Mouse (Mus musculus): ENCODE measurements around the gene Bckdk. TPM values are rescaled to one million over a fixed set of nuclear protein-coding genes. Genes with fewer than 3 reads are reported as not detected.

The Bckdk gene
- total and polyA plus RNA-seq, 2 experiments from 2014 or later, result 131 to 196 TPM

- Histone ChIP-seq H3K4me3 (ENCODE audit: low read depth, low read length) (no peak overlapping the region), H3K4me2 (ENCODE audit: low read depth, low read length) (no peak overlapping the region), H3K9ac (replicated peaks; ENCODE audit: low read depth, low read length) (no peak overlapping the region), H3K4me1 (ENCODE audit: control insufficient read depth, insufficient read depth) (no peaks in the 10 kb centered on the region; the same call in 1 of the 2 replicates), H3K27me3 (ENCODE audit: control insufficient read depth, insufficient read depth, low read length) (no peaks in the 10 kb centered on the region), H3K9me3 (replicated peaks; ENCODE audit: control insufficient read depth, low read length) (no peaks in the 10 kb centered on the region), H3K36me3 (replicated peaks; ENCODE audit: control insufficient read depth, insufficient read depth, low read length) (no peaks in the 10 kb centered on the region), H3K27ac (ENCODE audit: low read depth) (no peak overlapping the region)
- WGBS, result 43% methylated on average over 5 of the region's 5 CpGs
- ATAC-seq (ENCODE audit: insufficient read depth, low read depth) (no peak), DNase-seq (ENCODE audit: low spot score) (no peak)
- TF ChIP-seq EP300 (IDR thresholded peaks at IDR 0.05; ENCODE audit: low read depth) (no peak), CTCF (IDR thresholded peaks at IDR 0.05; ENCODE audit: low read depth) (no peak)
These were observed 55.5 kb downstream of the Bckdk start for GRCm38 (mm10) chr7:127959364-127959763.

Other genes starting within 250 kb of the Bckdk start
- 19.3 and 32.4 TPM in 2 replicates for gene Bcl7c, start 195.1 kb upstream of the Bckdk start, total RNA-seq (2014; rRNA removed; ENCODE audit: low replicate concordance)
- 25.6 and 27.6 TPM in 2 replicates for gene Bcl7c, start 195.1 kb upstream of the Bckdk start, polyA plus RNA-seq (2015; fragmentation: Nextera tagmentation; extraction: Ambion mirVana)
- gene Ctf1, start 191.3 kb upstream of the Bckdk start, total RNA-seq (2014; rRNA removed; ENCODE audit: low replicate concordance), result 9.3 and 11.1 TPM in 2 replicates
- gene Ctf1, start 191.3 kb upstream of the Bckdk start, polyA plus RNA-seq (2015; fragmentation: Nextera tagmentation; extraction: Ambion mirVana), result 2.6 and 3.1 TPM in 2 replicates
- gene Ctf2, start 171.9 kb upstream of the Bckdk start, total RNA-seq (2014; rRNA removed; ENCODE audit: low replicate concordance), result not detected in 2 replicates
- gene Ctf2, start 171.9 kb upstream of the Bckdk start, polyA plus RNA-seq (2015; fragmentation: Nextera tagmentation; extraction: Ambion mirVana), result not detected in 2 replicates
- 8.9 and 21.6 TPM in 2 replicates for gene Fbxl19, start 159.5 kb upstream of the Bckdk start, total RNA-seq (2014; rRNA removed; ENCODE audit: low replicate concordance)
- 0.42 and 0.56 TPM in 2 replicates for gene Fbxl19, start 159.5 kb upstream of the Bckdk start, polyA plus RNA-seq (2015; fragmentation: Nextera tagmentation; extraction: Ambion mirVana)
- gene Orai3, start 134.3 kb upstream of the Bckdk start, total RNA-seq (2014; rRNA removed; ENCODE audit: low replicate concordance), result 31.8 and 38.9 TPM in 2 replicates
- gene Orai3, start 134.3 kb upstream of the Bckdk start, polyA plus RNA-seq (2015; fragmentation: Nextera tagmentation; extraction: Ambion mirVana), result 17.3 and 17.6 TPM in 2 replicates
- gene Setd1a, start 127.4 kb upstream of the Bckdk start, total RNA-seq (2014; rRNA removed; ENCODE audit: low replicate concordance), result 7.5 and 14.4 TPM in 2 replicates
- gene Setd1a, start 127.4 kb upstream of the Bckdk start, polyA plus RNA-seq (2015; fragmentation: Nextera tagmentation; extraction: Ambion mirVana), result 6.0 and 7.6 TPM in 2 replicates
- gene Gm49388, start 118.5 kb upstream of the Bckdk start, total RNA-seq (2014; rRNA removed; ENCODE audit: low replicate concordance), result not detected in 2 replicates
- not detected in 2 replicates for gene Gm49388, start 118.5 kb upstream of the Bckdk start, polyA plus RNA-seq (2015; fragmentation: Nextera tagmentation; extraction: Ambion mirVana)
- 36.1 and 47.4 TPM in 2 replicates for gene Hsd3b7, start 103.5 kb upstream of the Bckdk start, total RNA-seq (2014; rRNA removed; ENCODE audit: low replicate concordance)
- 23.3 and 27.4 TPM in 2 replicates for gene Hsd3b7, start 103.5 kb upstream of the Bckdk start, polyA plus RNA-seq (2015; fragmentation: Nextera tagmentation; extraction: Ambion mirVana)
- gene Stx4a, start 79.8 kb upstream of the Bckdk start, total RNA-seq (2014; rRNA removed; ENCODE audit: low replicate concordance), result 4.5 and 14.5 TPM in 2 replicates
- 44.7 and 46.5 TPM in 2 replicates for gene Stx4a, start 79.8 kb upstream of the Bckdk start, polyA plus RNA-seq (2015; fragmentation: Nextera tagmentation; extraction: Ambion mirVana)
- 0.15 and 0.19 TPM in 2 replicates for gene Stx1b, start 79.5 kb upstream of the Bckdk start, total RNA-seq (2014; rRNA removed; ENCODE audit: low replicate concordance)
- gene Stx1b, start 79.5 kb upstream of the Bckdk start, polyA plus RNA-seq (2015; fragmentation: Nextera tagmentation; extraction: Ambion mirVana), result 0.38 and 0.51 TPM in 2 replicates
- 19.5 and 25.4 TPM in 2 replicates for gene Zfp646, start 27.9 kb upstream of the Bckdk start, total RNA-seq (2014; rRNA removed; ENCODE audit: low replicate concordance)
- 2.7 and 3.0 TPM in 2 replicates for gene Zfp646, start 27.9 kb upstream of the Bckdk start, polyA plus RNA-seq (2015; fragmentation: Nextera tagmentation; extraction: Ambion mirVana)
- 3.2 and 4.8 TPM in 2 replicates for gene Zfp668, start 27.3 kb upstream of the Bckdk start, total RNA-seq (2014; rRNA removed; ENCODE audit: low replicate concordance)
- 6.1 and 7.1 TPM in 2 replicates for gene Zfp668, start 27.3 kb upstream of the Bckdk start, polyA plus RNA-seq (2015; fragmentation: Nextera tagmentation; extraction: Ambion mirVana)
- 0.12 TPM in 1 of 2 replicates, not detected in the other for gene Prss53, start 13.1 kb upstream of the Bckdk start, total RNA-seq (2014; rRNA removed; ENCODE audit: low replicate concordance)
- 0.26 and 0.66 TPM in 2 replicates for gene Prss53, start 13.1 kb upstream of the Bckdk start, polyA plus RNA-seq (2015; fragmentation: Nextera tagmentation; extraction: Ambion mirVana)
- gene Gm21974, start 8.6 kb upstream of the Bckdk start, total RNA-seq (2014; rRNA removed; ENCODE audit: low replicate concordance), result 1.1 TPM in 1 of 2 replicates, not detected in the other
- gene Gm21974, start 8.6 kb upstream of the Bckdk start, polyA plus RNA-seq (2015; fragmentation: Nextera tagmentation; extraction: Ambion mirVana), result not detected in 2 replicates
- gene Vkorc1, start 8.5 kb upstream of the Bckdk start, total RNA-seq (2014; rRNA removed; ENCODE audit: low replicate concordance), result 36.8 and 59.1 TPM in 2 replicates
- 70.4 and 85.8 TPM in 2 replicates for gene Vkorc1, start 8.5 kb upstream of the Bckdk start, polyA plus RNA-seq (2015; fragmentation: Nextera tagmentation; extraction: Ambion mirVana)
- gene Kat8, start 8.4 kb downstream of the Bckdk start, total RNA-seq (2014; rRNA removed; ENCODE audit: low replicate concordance), result 14.4 and 22.6 TPM in 2 replicates
- 17.0 and 20.4 TPM in 2 replicates for gene Kat8, start 8.4 kb downstream of the Bckdk start, polyA plus RNA-seq (2015; fragmentation: Nextera tagmentation; extraction: Ambion mirVana)
- 0.73 and 8.1 TPM in 2 replicates for gene Prss8, start 26.0 kb downstream of the Bckdk start, total RNA-seq (2014; rRNA removed; ENCODE audit: low replicate concordance)
- 0.18 and 0.34 TPM in 2 replicates for gene Prss8, start 26.0 kb downstream of the Bckdk start, polyA plus RNA-seq (2015; fragmentation: Nextera tagmentation; extraction: Ambion mirVana)
- 14.2 and 17.5 TPM in 2 replicates for gene Prss36, start 42.6 kb downstream of the Bckdk start, total RNA-seq (2014; rRNA removed; ENCODE audit: low replicate concordance)
- gene Prss36, start 42.6 kb downstream of the Bckdk start, polyA plus RNA-seq (2015; fragmentation: Nextera tagmentation; extraction: Ambion mirVana), result 10.1 and 10.2 TPM in 2 replicates
- gene Fus, start 63.4 kb downstream of the Bckdk start, total RNA-seq (2014; rRNA removed; ENCODE audit: low replicate concordance), result 25.8 and 33.4 TPM in 2 replicates
- gene Fus, start 63.4 kb downstream of the Bckdk start, polyA plus RNA-seq (2015; fragmentation: Nextera tagmentation; extraction: Ambion mirVana), result 134 and 175 TPM in 2 replicates
- gene Pycard, start 89.8 kb downstream of the Bckdk start, total RNA-seq (2014; rRNA removed; ENCODE audit: low replicate concordance), result 30.7 and 89.6 TPM in 2 replicates
- 43.0 and 46.4 TPM in 2 replicates for gene Pycard, start 89.8 kb downstream of the Bckdk start, polyA plus RNA-seq (2015; fragmentation: Nextera tagmentation; extraction: Ambion mirVana)
- gene Trim72, start 99.9 kb downstream of the Bckdk start, total RNA-seq (2014; rRNA removed; ENCODE audit: low replicate concordance), result 22.8 and 52.7 TPM in 2 replicates
- gene Trim72, start 99.9 kb downstream of the Bckdk start, polyA plus RNA-seq (2015; fragmentation: Nextera tagmentation; extraction: Ambion mirVana), result 2.2 and 2.3 TPM in 2 replicates
- gene Itgam, start 158.6 kb downstream of the Bckdk start, total RNA-seq (2014; rRNA removed; ENCODE audit: low replicate concordance), result 0.38 and 1.9 TPM in 2 replicates
- gene Itgam, start 158.6 kb downstream of the Bckdk start, polyA plus RNA-seq (2015; fragmentation: Nextera tagmentation; extraction: Ambion mirVana), result 0.53 and 0.58 TPM in 2 replicates
- gene Gm49368, start 158.6 kb downstream of the Bckdk start, total RNA-seq (2014; rRNA removed; ENCODE audit: low replicate concordance), result not detected in 2 replicates
- not detected in 2 replicates for gene Gm49368, start 158.6 kb downstream of the Bckdk start, polyA plus RNA-seq (2015; fragmentation: Nextera tagmentation; extraction: Ambion mirVana)
- 0.70 TPM in 1 of 2 replicates, not detected in the other for gene Itgax, start 225.5 kb downstream of the Bckdk start, total RNA-seq (2014; rRNA removed; ENCODE audit: low replicate concordance)
- gene Itgax, start 225.5 kb downstream of the Bckdk start, polyA plus RNA-seq (2015; fragmentation: Nextera tagmentation; extraction: Ambion mirVana), result 0.12 and 0.19 TPM in 2 replicates

All from heart, postnatal 0 days (tissue).